Mouse (Mus musculus) limb, embryonic 14.5 days (tissue): ENCODE measurements around the gene Lrrc51. TPM values are rescaled to one million over a fixed set of nuclear protein-coding genes. Genes with fewer than 3 reads are reported as not detected.

ENCODE experiments used
- ATAC-seq: fragments of 200-750 bp; cut with Nextera tagmentation; 2 replicates; pipeline ENCODE4 v1.8.0; 2017; ENCODE audit warnings: low read depth, moderate number of reproducible peaks, moderate TSS enrichment; ENCODE audit not compliant: low FRiP score
- DNase-seq: peaks from one replicate; pipeline ENCODE4 v3.0.0-alpha.2; 2015; ENCODE audit warnings: low spot score
- H3K27ac ChIP-seq: fragments of 300-500 bp; sonication (generic); replicated peaks from 2 replicates; pipeline ENCODE4 v1.5.1; 2014; ENCODE audit warnings: low read depth, mild to moderate bottlenecking, low read length, moderate library complexity, mixed read lengths
- H3K27me3 ChIP-seq: fragments of 300-500 bp; sonication (generic); 2 replicates; pipeline ENCODE4 v1.6.1; 2014; ENCODE audit warnings: low read length, mixed read lengths; ENCODE audit not compliant: control insufficient read depth, insufficient read depth
- H3K36me3 ChIP-seq: fragments of 300-500 bp; sonication (generic); 2 replicates; pipeline ENCODE4 v1.6.1; 2014; ENCODE audit warnings: mild to moderate bottlenecking, low read length, moderate library complexity, mixed read lengths; ENCODE audit not compliant: control insufficient read depth, insufficient read depth
- H3K4me1 ChIP-seq: fragments of 300-500 bp; sonication (generic); 2 replicates; pipeline ENCODE4 v1.6.1; 2014; ENCODE audit warnings: antibody characterized with exemption, low read length, mixed read lengths; ENCODE audit not compliant: control insufficient read depth, insufficient read depth
- H3K4me2 ChIP-seq: fragments of 300-500 bp; sonication (generic); replicated peaks from 2 replicates; pipeline ENCODE4 v1.6.1; 2014; ENCODE audit warnings: low read depth, mild to moderate bottlenecking, low read length, moderate library complexity; ENCODE audit not compliant: severe bottlenecking
- H3K4me3 ChIP-seq: fragments of 300-500 bp; sonication (generic); replicated peaks from 2 replicates; pipeline ENCODE4 v1.5.1; 2014; ENCODE audit warnings: low read length
- H3K9ac ChIP-seq: fragments of 300-500 bp; sonication (generic); 2 replicates; pipeline ENCODE4 v1.6.1; 2014; ENCODE audit warnings: mild to moderate bottlenecking, low read depth, low read length, moderate library complexity; ENCODE audit not compliant: severe bottlenecking
- H3K9me3 ChIP-seq: fragments of 300-500 bp; sonication (generic); 2 replicates; pipeline ENCODE4 v1.6.1; 2016; ENCODE audit warnings: low read length; ENCODE audit not compliant: control insufficient read depth
- POLR2A ChIP-seq: fragments of 200-500 bp; IDR thresholded peaks from 2 replicates; pipeline ENCODE4 v1.8.0; 2012; ENCODE audit warnings: inconsistent platforms, mild to moderate bottlenecking, moderate library complexity, borderline replicate concordance; ENCODE audit not compliant: insufficient read depth, insufficient read length; ENCODE audit errors: extremely low read depth
- WGBS: fragments of 180-500 bp; shearing (Covaris S2); extraction: QIAGEN DNeasy Blood & Tissue Kit; methylation state at CpG from one replicate; pipeline ENCODE4 v1.1.7; 2014; 5-methylcytosine and 5-hydroxymethylcytosine counted together
- polyA plus RNA-seq, 2 experiments: library from polyadenylated mRNA; depleted of rRNA in 1 of 2; stranded (reverse) in 1 of 2; unstranded in 1 of 2; fragments of >200 nt; fragmentation: Nextera tagmentation in 1 of 2; extraction: Ambion mirVana in 1 of 2; gene quantifications; 2 replicates each; pipeline versions ENCODE4 v1.2.1 to v1.2.3; 2012 to 2014

Gene Lrrc51
- polyA plus RNA-seq (2012; rRNA removed), result 11.4 and 11.7 TPM in 2 replicates
- 7.5 and 12.6 TPM in 2 replicates for polyA plus RNA-seq (2014; fragmentation: Nextera tagmentation; extraction: Ambion mirVana)

GRCm38 (mm10) chr7:101933751-101934240 is at the start of gene Lrrc51, which contains the start of gene Numa1:
Gene Lrrc51 (minus strand): TSS chr7:101933895.
Gene Numa1 (plus strand): TSS chr7:101934111.
- peak within 1 kb of the TSS; percentile 78 for H3K9ac ChIP-seq
- peak; percentile 97 for DNase-seq
- H3K27ac ChIP-seq, result peak within 1 kb of the TSS; percentile 81
- peaks cover 6% of the 10 kb centered on the region; the same call in 1 of the 2 replicates for H3K4me1 ChIP-seq
- H3K36me3 ChIP-seq, result no peaks in the 10 kb centered on the region
- peak; percentile 99 for ATAC-seq
- peak within 1 kb of the TSS; percentile 74 for H3K4me3 ChIP-seq
- H3K9me3 ChIP-seq, result no peaks in the 10 kb centered on the region
- H3K27me3 ChIP-seq, result no peaks in the 10 kb centered on the region
- WGBS, result under 1% methylated on average over 40 of the region's 40 CpGs
- H3K4me2 ChIP-seq, result peak within 1 kb of the TSS; percentile 61
- 0 out of 2 replicates have a peak, but pooled peaks have one; percentile 40 for TF ChIP-seq POLR2A

GRCm38 (mm10) chr7:101982735-101983134 is 49.0 kb upstream of the Lrrc51 start:
- no peaks in the 10 kb centered on the region for H3K27me3 ChIP-seq
- no peak for ATAC-seq

GRCm38 (mm10) chr7:101974505-101974904 is 40.8 kb upstream of the Lrrc51 start:
- Histone ChIP-seq H3K4me3 (no peak overlapping the region), H3K9ac (no peak overlapping the region), H3K9me3 (no peaks in the 10 kb centered on the region), H3K27me3 (no peaks in the 10 kb centered on the region), H3K36me3 (peaks cover 13% of the 10 kb centered on the region; the same call in 1 of the 2 replicates), H3K4me1 (peaks cover 37% of the 10 kb centered on the region), H3K4me2 (peak overlapping the region; percentile 8; the same call in 1 of the 2 replicates), H3K27ac (peak overlapping the region; percentile 22)
- DNase-seq, result peak; percentile 78
- no peak for ATAC-seq
- TF ChIP-seq POLR2A, result no peak
- 9% methylated on average over 2 of the region's 2 CpGs for WGBS

More at GRCm38 (mm10) chr7:101982735-101983134, 49.0 kb upstream of the Lrrc51 start:
- 90% methylated on average over 1 of the region's 1 CpGs for WGBS
- H3K9me3 ChIP-seq, result no peaks in the 10 kb centered on the region
- H3K4me1 ChIP-seq, result no peaks in the 10 kb centered on the region
- H3K4me2 ChIP-seq, result no peak overlapping the region
- DNase-seq, result no peak
- H3K36me3 ChIP-seq, result peaks cover 53% of the 10 kb centered on the region
- no peak for TF ChIP-seq POLR2A
- H3K4me3 ChIP-seq, result no peak overlapping the region
- no peak overlapping the region for H3K9ac ChIP-seq
- no peak overlapping the region for H3K27ac ChIP-seq

- Histone ChIP-seq H3K4me3 (no peak overlapping the region), H3K27me3 (no peaks in the 10 kb centered on the region), H3K4me2 (peak overlapping the region; percentile 8; the same call in 1 of the 2 replicates), H3K27ac (peak overlapping the region; percentile 22), H3K36me3 (peaks cover 13% of the 10 kb centered on the region; the same call in 1 of the 2 replicates), H3K9ac (no peak overlapping the region), H3K9me3 (no peaks in the 10 kb centered on the region), H3K4me1 (peaks cover 43% of the 10 kb centered on the region)
- no peak for TF ChIP-seq POLR2A
- no peak for ATAC-seq
- DNase-seq, result peak; percentile 77
- WGBS, result 32% methylated on average over 3 of the region's 3 CpGs
Observed at GRCm38 (mm10) chr7:101973730-101974129, 40.0 kb upstream of the Lrrc51 start.

GRCm38 (mm10) chr7:101971721-101972120 is 38.0 kb upstream of the Lrrc51 start:
- DNase-seq (no peak), ATAC-seq (no peak)
- Histone ChIP-seq H3K9me3 (no peaks in the 10 kb centered on the region), H3K27ac (peak overlapping the region; percentile 100), H3K36me3 (peaks cover 7% of the 10 kb centered on the region; the same call in 1 of the 2 replicates), H3K4me3 (peak overlapping the region; percentile 59), H3K27me3 (no peaks in the 10 kb centered on the region), H3K4me1 (peaks cover 55% of the 10 kb centered on the region), H3K9ac (peak overlapping the region; percentile 86), H3K4me2 (peak overlapping the region; percentile 69)
- TF ChIP-seq POLR2A, result no peak
- 39% methylated on average over 2 of the region's 2 CpGs for WGBS
